In genomic region chr2:36201756-36202610, GRCm38 (mm10) we compare ENCODE assay signal across 8 mouse cellular contexts. TPM values are rescaled to one million over a fixed set of nuclear protein-coding genes. Genes with fewer than 3 reads are reported as not detected.
DNase-seq lines count a peak whose midpoint lies in the region; ATAC-seq and TF ChIP-seq lines count a peak whose summit lies in the region.

No protein-coding gene starts in this region.

- 26% methylated on average over 18 of the region's 18 CpGs for WGBS in lung, embryonic 14.5 days
- 40% methylated on average over 18 of the region's 18 CpGs for WGBS in lung, adult 2 months
- WGBS in embryonic facial prominence, embryonic 15.5 days = 30% methylated on average over 18 of the region's 18 CpGs
- WGBS in intestine, embryonic 16.5 days = 30% methylated on average over 18 of the region's 18 CpGs
- WGBS in neural tube, embryonic 15.5 days = 24% methylated on average over 18 of the region's 18 CpGs

- no peak overlapping the region for H3K27ac ChIP-seq in lung, embryonic 14.5 days (ENCODE audit: low read depth)
- H3K27ac ChIP-seq in embryonic facial prominence, embryonic 15.5 days (replicated peaks) = no peak overlapping the region
- H3K27ac ChIP-seq in intestine, embryonic 16.5 days (ENCODE audit: low read length) = no peak overlapping the region
- H3K27ac ChIP-seq in neural tube, embryonic 15.5 days (replicated peaks) = no peak overlapping the region

- no peaks in the 10 kb centered on the region for H3K36me3 ChIP-seq in lung, embryonic 14.5 days (ENCODE audit: insufficient read depth)
- H3K36me3 ChIP-seq in embryonic facial prominence, embryonic 15.5 days = no peaks in the 10 kb centered on the region
- H3K36me3 ChIP-seq in intestine, embryonic 16.5 days (ENCODE audit: control insufficient read depth, insufficient read depth, low read length) = no peaks in the 10 kb centered on the region
- H3K36me3 ChIP-seq in neural tube, embryonic 15.5 days = no peaks in the 10 kb centered on the region

- TF ChIP-seq CTCF in lung, embryonic 14.5 days (IDR thresholded peaks at IDR 0.05; ENCODE audit: low read depth) = no peak
- TF ChIP-seq CTCF in lung, adult 2 months (IDR thresholded peaks at IDR 0.05; ENCODE audit: insufficient read depth, low read length) = no peak

- H3K9ac ChIP-seq in lung, embryonic 14.5 days = no peak overlapping the region
- H3K9ac ChIP-seq in embryonic facial prominence, embryonic 15.5 days = no peak overlapping the region
- H3K9ac ChIP-seq in intestine, embryonic 16.5 days (ENCODE audit: low read depth, low read length) = peak overlapping the region; percentile 39; the same call in 1 of the 2 replicates
- H3K9ac ChIP-seq in neural tube, embryonic 15.5 days (replicated peaks) = no peak overlapping the region; the same call in 1 of the 2 replicates

- H3K9me3 ChIP-seq in lung, embryonic 14.5 days (ENCODE audit: low read depth, low read length) = no peaks in the 10 kb centered on the region
- no peaks in the 10 kb centered on the region for H3K9me3 ChIP-seq in embryonic facial prominence, embryonic 15.5 days (replicated peaks)
- H3K9me3 ChIP-seq in intestine, embryonic 16.5 days (ENCODE audit: control insufficient read depth, low read length) = no peaks in the 10 kb centered on the region
- no peaks in the 10 kb centered on the region for H3K9me3 ChIP-seq in neural tube, embryonic 15.5 days (replicated peaks)

- DNase-seq in lung, embryonic 14.5 days = peak; percentile 44
- DNase-seq in lung, adult 2 months = no peak
- DNase-seq in urinary bladder, adult 2 months (ENCODE audit: low spot score) = no peak
- DNase-seq in frontal cortex, postnatal 25 days (ENCODE audit: low spot score in 2 of 2) = no peak
- DNase-seq in layer of hippocampus, postnatal 36 days = no peak

- TF ChIP-seq POLR2A in lung, adult 2 months (IDR thresholded peaks at IDR 0.05; ENCODE audit: borderline replicate concordance, extremely low read depth, low read depth, low read length) = no peak

- peaks cover 8% of the 10 kb centered on the region for H3K4me1 ChIP-seq in lung, embryonic 14.5 days (ENCODE audit: insufficient read depth)
- H3K4me1 ChIP-seq in lung, adult 2 months (ENCODE audit: control insufficient read depth, insufficient read depth, low read length) = peaks cover 9% of the 10 kb centered on the region
- H3K4me1 ChIP-seq in embryonic facial prominence, embryonic 15.5 days = peaks cover 32% of the 10 kb centered on the region
- H3K4me1 ChIP-seq in intestine, embryonic 16.5 days (ENCODE audit: control insufficient read depth, insufficient read depth, low read length) = peaks cover 22% of the 10 kb centered on the region
- peaks cover 38% of the 10 kb centered on the region for H3K4me1 ChIP-seq in neural tube, embryonic 15.5 days

- no peak overlapping the region for H3K4me3 ChIP-seq in lung, embryonic 14.5 days (ENCODE audit: low read depth, low read length)
- H3K4me3 ChIP-seq in lung, adult 2 months (replicated peaks; ENCODE audit: extremely low read depth, low read depth, low read length) = no peak overlapping the region
- H3K4me3 ChIP-seq in embryonic facial prominence, embryonic 15.5 days (replicated peaks) = peak overlapping the region; percentile 40; the same call in 1 of the 2 replicates
- no peak overlapping the region; the same call in 1 of the 2 replicates for H3K4me3 ChIP-seq in intestine, embryonic 16.5 days (ENCODE audit: low read length)
- peak overlapping the region; percentile 47 for H3K4me3 ChIP-seq in neural tube, embryonic 15.5 days (replicated peaks)

- H3K4me2 ChIP-seq in lung, embryonic 14.5 days = peak overlapping the region; percentile 70
- H3K4me2 ChIP-seq in embryonic facial prominence, embryonic 15.5 days (replicated peaks) = no peak overlapping the region
- H3K4me2 ChIP-seq in intestine, embryonic 16.5 days (ENCODE audit: low read depth, low read length) = no peak overlapping the region; the same call in 1 of the 2 replicates
- peak overlapping the region; percentile 84 for H3K4me2 ChIP-seq in neural tube, embryonic 15.5 days

- ATAC-seq in lung, embryonic 14.5 days (ENCODE audit: insufficient read depth) = no peak
- no peak for ATAC-seq in embryonic facial prominence, embryonic 15.5 days (ENCODE audit: insufficient number of reproducible peaks, low FRiP score, low TSS enrichment, low read depth)
- ATAC-seq in intestine, embryonic 16.5 days = no peak
- no peak for ATAC-seq in neural tube, embryonic 15.5 days (ENCODE audit: low FRiP score)

- peaks cover 39% of the 10 kb centered on the region for H3K27me3 ChIP-seq in lung, embryonic 14.5 days (ENCODE audit: insufficient read depth, low read length)
- H3K27me3 ChIP-seq in embryonic facial prominence, embryonic 15.5 days = peaks cover 57% of the 10 kb centered on the region
- H3K27me3 ChIP-seq in intestine, embryonic 16.5 days (replicated peaks; ENCODE audit: control insufficient read depth, insufficient read depth, low read length) = peaks cover 25% of the 10 kb centered on the region
- peaks cover 38% of the 10 kb centered on the region for H3K27me3 ChIP-seq in neural tube, embryonic 15.5 days (replicated peaks)

RNA-seq across cellular contexts. Expression of gene Ptgs1, which starts 28.2 kb away (rescaled TPM):
- polyA plus RNA-seq in lung, embryonic 14.5 days (2014; fragmentation: Nextera tagmentation; extraction: Ambion mirVana) = 30.2 and 33.4 TPM in 2 replicates
- 58.4 and 66.1 TPM in 2 replicates for polyA plus RNA-seq in lung, adult 2 months (2012; rRNA removed)
- 14.9 and 15.4 TPM in 2 replicates for polyA plus RNA-seq in embryonic facial prominence, embryonic 15.5 days (2015; fragmentation: Nextera tagmentation; extraction: Ambion mirVana)
- polyA plus RNA-seq in intestine, embryonic 16.5 days (2015; fragmentation: Nextera tagmentation; extraction: Ambion mirVana) = 29.1 and 29.8 TPM in 2 replicates
- 7.4 and 8.1 TPM in 2 replicates for polyA plus RNA-seq in neural tube, embryonic 15.5 days (2015; fragmentation: Nextera tagmentation; extraction: Ambion mirVana)
- 63.0 and 70.3 TPM in 2 replicates for polyA plus RNA-seq in urinary bladder, adult 2 months (2012; rRNA removed)
- 10 to 100 TPM; 16.1 to 16.9 TPM for total RNA-seq in layer of hippocampus, postnatal 36 days (2021)

Comparison
In these comparisons a context has a peak if more than half of its experiments do, and no peak if none do; other contexts are left out.
1. H3K4me2 ChIP-seq: peak in lung, embryonic 14.5 days (single experiment) and neural tube, embryonic 15.5 days (single experiment); none in embryonic facial prominence, embryonic 15.5 days (single experiment) and intestine, embryonic 16.5 days (single experiment).
2. H3K4me3 ChIP-seq: peak in embryonic facial prominence, embryonic 15.5 days (single experiment) and neural tube, embryonic 15.5 days (single experiment); none in lung, embryonic 14.5 days (single experiment), lung, adult 2 months (single experiment) and intestine, embryonic 16.5 days (single experiment).